Mouse (Mus musculus) heart, postnatal 0 days (tissue): ENCODE measurements at regions not wholly inside any gene's neighbourhood (a gene's known extent, or its start where the extent isn't known, plus 50 kb on each side); places are given as distances from the start of the nearest gene placed in this dataset.
A peak's percentile ranks its signal among the peaks of the same experiment; 100 is the strongest.
"Not testable (repeated sequence)": the region's sequence is repeated elsewhere in the genome, so short reads cannot be mapped to it uniquely, and the experiment has no call there.

Experiments
- ATAC-seq: fragments of 200-750 bp; cut with Nextera tagmentation; 2 replicates; pipeline ENCODE4 v1.8.0; 2017; ENCODE audit warnings: low read depth, moderate number of reproducible peaks, moderate library complexity; ENCODE audit not compliant: insufficient read depth
- DNase-seq: peaks from one replicate; pipeline ENCODE4 v3.0.0-alpha.2; 2016; ENCODE audit warnings: low spot score
- H3K27ac ChIP-seq: fragments of 300-500 bp; sonication (generic); 2 replicates; pipeline ENCODE4 v1.5.1; 2014; ENCODE audit warnings: low read depth, mild to moderate bottlenecking
- H3K27me3 ChIP-seq: fragments of 300-500 bp; sonication (generic); 2 replicates; pipeline ENCODE4 v1.6.1; 2014; ENCODE audit warnings: low read length, mixed read lengths; ENCODE audit not compliant: control insufficient read depth, insufficient read depth
- H3K36me3 ChIP-seq: fragments of 300-500 bp; sonication (generic); replicated peaks from 2 replicates; pipeline ENCODE4 v1.6.1; 2014; ENCODE audit warnings: low read length, mixed read lengths; ENCODE audit not compliant: control insufficient read depth, insufficient read depth
- H3K4me1 ChIP-seq: fragments of 300-500 bp; sonication (generic); 2 replicates; pipeline ENCODE4 v1.6.1; 2014; ENCODE audit warnings: antibody characterized with exemption; ENCODE audit not compliant: control insufficient read depth, insufficient read depth
- H3K4me2 ChIP-seq: fragments of 300-500 bp; sonication (generic); 2 replicates; pipeline ENCODE4 v1.6.1; 2014; ENCODE audit warnings: low read depth, mild to moderate bottlenecking, low read length, moderate library complexity
- H3K4me3 ChIP-seq: fragments of 300-500 bp; sonication (generic); 2 replicates; pipeline ENCODE4 v1.5.1; 2014; ENCODE audit warnings: low read depth, low read length
- H3K9ac ChIP-seq: fragments of 300-500 bp; sonication (generic); replicated peaks from 2 replicates; pipeline ENCODE4 v1.6.1; 2014; ENCODE audit warnings: low read depth, low read length, mixed read lengths
- H3K9me3 ChIP-seq: fragments of 300-500 bp; sonication (generic); replicated peaks from 2 replicates; pipeline ENCODE4 v1.6.1; 2016; ENCODE audit warnings: low read length; ENCODE audit not compliant: control insufficient read depth
- CTCF ChIP-seq: IDR thresholded peaks from 2 replicates; pipeline ENCODE4 v1.5.1; 2016; ENCODE audit warnings: antibody characterized with exemption, control low read depth, low read depth
- EP300 ChIP-seq: IDR thresholded peaks from 2 replicates; pipeline ENCODE4 v1.6.1; 2016; ENCODE audit warnings: antibody characterized with exemption, low read depth
- WGBS: fragments of 180-500 bp; shearing (Covaris S2); extraction: QIAGEN DNeasy Blood & Tissue Kit; methylation state at CpG from one replicate; pipeline ENCODE4 v1.1.7; 2014; 5-methylcytosine and 5-hydroxymethylcytosine counted together

- H3K9ac ChIP-seq, result no peak overlapping the region
- TF ChIP-seq CTCF, result no peak
- TF ChIP-seq EP300, result no peak
- no peak overlapping the region for H3K27ac ChIP-seq
- H3K4me2 ChIP-seq, result no peak overlapping the region
- H3K4me1 ChIP-seq, result peaks cover 15% of the 10 kb centered on the region
- H3K36me3 ChIP-seq, result no peaks in the 10 kb centered on the region
- no peak for DNase-seq
- no peaks in the 10 kb centered on the region for H3K27me3 ChIP-seq
- H3K9me3 ChIP-seq, result no peaks in the 10 kb centered on the region
- H3K4me3 ChIP-seq, result no peak overlapping the region
- no peak for ATAC-seq
- WGBS, result 38% methylated on average over 3 of the region's 3 CpGs
Measured at GRCm38 (mm10) chr9:41892841-41893240, 231.3 kb downstream of the Sorl1 start.

DNA sequence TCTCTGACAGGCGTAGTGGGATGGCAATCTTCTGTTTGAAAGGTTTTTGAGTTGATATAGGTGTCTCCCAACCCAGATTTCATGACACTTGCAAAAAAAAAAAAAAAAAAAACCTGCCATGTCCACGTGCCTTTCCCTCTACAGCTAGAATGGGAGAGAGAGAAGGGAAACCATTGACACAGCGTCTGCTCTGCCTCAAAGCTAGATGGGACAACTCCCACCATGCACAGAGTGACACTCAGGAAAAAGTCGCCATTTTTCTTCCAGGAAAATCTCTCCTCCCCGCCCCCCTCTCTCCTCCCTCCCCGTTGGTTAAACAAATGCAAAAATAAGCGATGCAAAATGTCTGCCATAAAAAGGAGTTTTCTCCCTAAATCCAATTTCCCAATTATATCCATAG is 232.9 kb downstream of the Sorl1 start:
- DNase-seq (peak; percentile 18), ATAC-seq (peak; percentile 2; the same call in 1 of the 2 replicates)
- WGBS, result 57% methylated on average over 7 of the region's 7 CpGs
- H3K36me3 ChIP-seq, result no peaks in the 10 kb centered on the region
- H3K4me2 ChIP-seq, result peak overlapping the region; percentile 78; the same call in 1 of the 2 replicates
- no peak overlapping the region for H3K9ac ChIP-seq
- TF ChIP-seq CTCF, result no peak
- 0 out of 2 replicates have a peak, but pooled peaks have one; percentile 20 for TF ChIP-seq EP300
- no peak overlapping the region for H3K4me3 ChIP-seq
- H3K9me3 ChIP-seq, result no peaks in the 10 kb centered on the region
- H3K27ac ChIP-seq, result peak overlapping the region; percentile 87
- H3K27me3 ChIP-seq, result no peaks in the 10 kb centered on the region
- peaks cover 15% of the 10 kb centered on the region for H3K4me1 ChIP-seq

DNA sequence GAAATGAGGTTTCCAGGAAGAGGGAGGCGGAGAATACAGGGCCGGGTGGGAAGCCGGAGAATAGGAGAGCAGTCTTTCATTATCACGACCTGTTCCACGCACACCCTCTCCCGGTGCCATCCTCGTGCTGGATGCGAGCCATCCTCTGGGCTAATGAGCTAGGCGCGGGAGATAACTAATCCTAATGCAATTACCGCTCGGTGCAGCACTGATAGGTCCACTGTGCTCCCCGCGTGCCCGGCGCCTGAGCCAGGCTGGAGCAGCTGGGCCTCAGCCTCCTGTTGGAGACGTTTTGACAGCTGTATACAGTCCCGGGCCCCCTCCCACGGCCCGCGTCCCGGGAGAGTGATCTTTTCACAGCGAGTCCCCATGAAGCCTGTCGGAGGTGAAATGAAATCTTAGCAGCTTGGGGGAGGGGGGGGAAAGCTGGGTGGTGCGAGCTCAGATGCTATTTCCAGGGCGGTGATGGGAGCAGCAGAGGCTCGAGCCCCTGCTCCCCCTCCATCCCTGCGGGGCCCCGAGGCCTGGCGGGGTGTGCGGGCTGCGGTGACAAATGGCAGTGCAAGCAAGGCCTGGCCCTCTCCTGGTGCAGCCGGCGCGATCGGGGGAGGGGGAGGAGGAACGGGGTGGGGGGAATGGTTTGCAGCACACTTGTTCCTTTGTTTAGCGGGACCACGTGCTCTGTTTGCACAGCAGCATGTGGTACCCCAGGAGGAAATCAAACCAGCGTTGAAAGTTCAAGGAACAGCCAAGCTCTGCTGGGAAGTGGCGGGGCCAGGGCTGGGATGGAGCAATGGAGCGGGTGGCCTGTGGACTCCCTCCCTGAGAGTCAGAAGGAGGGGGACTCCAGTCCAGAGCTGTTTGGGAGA is 233.6 kb downstream of the Sorl1 start:
- no peak for TF ChIP-seq EP300
- no peak for TF ChIP-seq CTCF
- DNase-seq, result peak; percentile 70
- peaks cover 15% of the 10 kb centered on the region for H3K4me1 ChIP-seq
- H3K27ac ChIP-seq, result peak overlapping the region; percentile 87
- WGBS, result 4% methylated on average over 37 of the region's 42 CpGs
- peak; percentile 82 for ATAC-seq
- H3K4me3 ChIP-seq, result peak overlapping the region; percentile 43
- H3K9ac ChIP-seq, result peak overlapping the region; percentile 72
- H3K9me3 ChIP-seq, result no peaks in the 10 kb centered on the region
- H3K36me3 ChIP-seq, result no peaks in the 10 kb centered on the region
- H3K4me2 ChIP-seq, result peak overlapping the region; percentile 78
- no peaks in the 10 kb centered on the region for H3K27me3 ChIP-seq

- no peak for TF ChIP-seq EP300
- peak overlapping the region; percentile 43 for H3K4me3 ChIP-seq
- ATAC-seq (peak; percentile 45), DNase-seq (peak; percentile 9)
- H3K4me2 ChIP-seq, result peak overlapping the region; percentile 78
- peaks cover 15% of the 10 kb centered on the region for H3K4me1 ChIP-seq
- peak overlapping the region; percentile 72 for H3K9ac ChIP-seq
- no peaks in the 10 kb centered on the region for H3K27me3 ChIP-seq
- H3K27ac ChIP-seq, result peak overlapping the region; percentile 87
- H3K36me3 ChIP-seq, result no peaks in the 10 kb centered on the region
- 36% methylated on average over 12 of the region's 12 CpGs for WGBS
- no peaks in the 10 kb centered on the region for H3K9me3 ChIP-seq
Measured at GRCm38 (mm10) chr9:41889568-41890272, 234.4 kb downstream of the Sorl1 start.

DNA sequence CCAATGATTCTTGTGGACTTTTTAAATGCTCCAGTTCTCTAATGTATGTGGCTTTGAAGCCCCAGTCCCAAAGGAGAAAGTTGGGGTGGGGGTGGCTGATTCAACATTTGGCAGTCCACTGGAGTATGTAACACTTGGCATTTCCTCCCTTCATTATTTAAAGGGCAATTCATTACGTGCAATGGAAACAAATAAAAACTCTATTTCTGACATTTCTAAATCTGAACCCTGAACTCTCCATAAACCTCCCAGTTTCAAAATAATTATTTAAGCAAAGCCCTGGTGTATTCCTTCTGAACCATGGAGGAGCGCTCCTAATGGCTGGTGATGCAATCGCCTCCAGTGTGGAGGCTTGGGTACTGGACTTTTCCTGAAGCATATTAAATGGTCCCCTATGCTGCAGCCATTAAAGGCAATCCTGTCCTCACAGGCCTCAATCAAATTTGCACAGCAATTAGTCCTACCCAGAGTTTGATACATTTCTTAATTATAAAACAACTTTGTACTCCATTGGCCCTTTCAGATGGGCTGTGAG is 235.4 kb downstream of the Sorl1 start:
- Histone ChIP-seq H3K36me3 (no peaks in the 10 kb centered on the region), H3K27ac (no peak overlapping the region), H3K4me2 (no peak overlapping the region), H3K9ac (no peak overlapping the region), H3K4me3 (no peak overlapping the region), H3K27me3 (no peaks in the 10 kb centered on the region), H3K9me3 (no peaks in the 10 kb centered on the region), H3K4me1 (peaks cover 15% of the 10 kb centered on the region)
- TF ChIP-seq CTCF (no peak), EP300 (no peak)
- ATAC-seq, result no peak
- 74% methylated on average over 3 of the region's 3 CpGs for WGBS
- DNase-seq, result no peak

- H3K9ac ChIP-seq, H3K27ac ChIP-seq, DNase-seq, ATAC-seq, H3K36me3 ChIP-seq, H3K9me3 ChIP-seq, H3K4me3 ChIP-seq, H3K27me3 ChIP-seq, H3K4me2 ChIP-seq: not testable (repeated sequence)
- H3K4me1 ChIP-seq, result peaks cover 15% of the 10 kb centered on the region
- 90% methylated on average over 13 of the region's 13 CpGs for WGBS
Measured at GRCm38 (mm10) chr9:41886456-41886855, 237.6 kb downstream of the Sorl1 start.
